Mouse (Mus musculus) forebrain, embryonic 14.5 days (tissue): ENCODE data around the gene Gm20821. TPM values are rescaled to one million over a fixed set of nuclear protein-coding genes. Genes with fewer than 3 reads are reported as not detected.
"Not testable (repeated sequence)": the region's sequence is repeated elsewhere in the genome, so short reads cannot be mapped to it uniquely, and the experiment has no call there.

Source experiments
- ATAC-seq: fragments of 200-750 bp; cut with Nextera tagmentation; 2 replicates; pipeline ENCODE4 v1.8.0; 2017; ENCODE audit warnings: mild to moderate bottlenecking, moderate library complexity
- DNase-seq: peaks from one replicate; pipeline ENCODE4 v3.0.0-alpha.2; 2015; ENCODE audit warnings: low spot score
- H3K27ac ChIP-seq: fragments of 300-500 bp; sonication (generic); 2 replicates; pipeline ENCODE4 v1.5.1; 2014; ENCODE audit warnings: low read depth, mild to moderate bottlenecking, control low read depth, low read length, moderate library complexity
- H3K27me3 ChIP-seq: fragments of 300-500 bp; sonication (generic); replicated peaks from 2 replicates; pipeline ENCODE4 v1.6.1; 2014; ENCODE audit warnings: low read length, control low read depth, mixed read lengths; ENCODE audit not compliant: control insufficient read depth, insufficient read depth
- H3K36me3 ChIP-seq: fragments of 300-500 bp; sonication (generic); 2 replicates; pipeline ENCODE4 v1.6.1; 2014; ENCODE audit warnings: low read length, control low read depth; ENCODE audit not compliant: control insufficient read depth, insufficient read depth
- H3K4me1 ChIP-seq: fragments of 300-500 bp; sonication (generic); 2 replicates; pipeline ENCODE4 v1.6.1; 2014; ENCODE audit warnings: antibody characterized with exemption, low read length, control low read depth; ENCODE audit not compliant: control insufficient read depth, insufficient read depth
- H3K4me2 ChIP-seq: fragments of 300-500 bp; sonication (generic); 2 replicates; pipeline ENCODE4 v1.6.1; 2014; ENCODE audit warnings: mild to moderate bottlenecking, control low read depth, low read length
- H3K4me3 ChIP-seq: fragments of 300-500 bp; sonication (generic); 2 replicates; pipeline ENCODE4 v1.5.1; 2014; ENCODE audit warnings: low read depth, low read length, control low read depth
- H3K9ac ChIP-seq: fragments of 300-500 bp; sonication (generic); 2 replicates; pipeline ENCODE4 v1.6.1; 2014; ENCODE audit warnings: mild to moderate bottlenecking, low read length, control low read depth, moderate library complexity
- H3K9me3 ChIP-seq: fragments of 300-500 bp; sonication (generic); replicated peaks from 2 replicates; pipeline ENCODE4 v1.6.1; 2016; ENCODE audit warnings: low read length, control low read depth, mixed read lengths; ENCODE audit not compliant: control insufficient read depth
- WGBS: fragments of 180-500 bp; shearing (Covaris S2); extraction: QIAGEN DNeasy Blood & Tissue Kit; methylation state at CpG from one replicate; pipeline ENCODE4 v1.1.7; 2014; 5-methylcytosine and 5-hydroxymethylcytosine counted together
- polyA plus RNA-seq: library from polyadenylated mRNA; unstranded; fragments of >200 nt; fragmentation: Nextera tagmentation; extraction: Ambion mirVana; gene quantifications from 2 replicates; pipeline ENCODE4 v1.2.1, GENCODE M21; 2014

The Gm20821 gene
- polyA plus RNA-seq, result not detected in 2 replicates

DNA sequence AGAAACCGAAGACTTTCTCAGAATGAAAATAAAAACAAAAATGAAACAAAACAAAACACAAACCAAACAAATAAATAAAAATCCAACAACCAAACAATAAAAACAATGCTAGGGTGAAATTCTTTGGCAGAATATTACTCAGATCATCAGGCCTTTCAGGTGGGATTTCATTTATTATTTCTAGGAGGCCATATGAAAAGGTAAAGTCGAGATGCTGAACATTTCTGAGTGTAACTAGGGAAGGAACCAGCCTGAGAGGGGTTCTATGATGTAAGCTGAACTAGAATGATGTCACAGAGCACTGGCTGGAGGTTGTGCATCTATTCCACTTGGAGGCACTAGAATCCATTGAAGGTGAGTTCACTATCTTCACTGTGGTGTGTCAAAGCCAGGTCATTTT lies at the start of gene Gm20821:
TSS of gene Gm20821 (plus strand) at position 301 of the 400 bp plus-strand sequence.
- H3K4me3 ChIP-seq, DNase-seq, H3K4me2 ChIP-seq, H3K27ac ChIP-seq, ATAC-seq, H3K9me3 ChIP-seq, H3K36me3 ChIP-seq, H3K9ac ChIP-seq, H3K27me3 ChIP-seq, H3K4me1 ChIP-seq: not testable (repeated sequence)
- no CpG with 5 or more reads among the region's 2 CpGs for WGBS
